In genomic region chr11:103646301-103646700, GRCm38 (mm10) we compare ENCODE assay signal across 33 mouse cellular contexts. TPM values are rescaled to one million over a fixed set of nuclear protein-coding genes. Genes with fewer than 3 reads are reported as not detected.
DNase-seq lines count a peak whose midpoint lies in the region; ATAC-seq and TF ChIP-seq lines count a peak whose summit lies in the region.
"Had no signal": no experiment of that assay in that cellular context is flagged by ENCODE, and none has a peak within 500 bp of the region (broad histone marks: within the 10 kb centered on the region; RNA-seq: fewer than 3 reads in every experiment).

No protein-coding gene starts in this region.

- peaks cover 44% of the 10 kb centered on the region for H3K27me3 ChIP-seq in liver, postnatal 0 days (ENCODE audit: insufficient read depth, low read length)
- peaks cover 83% of the 10 kb centered on the region for H3K27me3 ChIP-seq in CH12.LX (replicated peaks)

- intact Hi-C loops in left cerebral cortex, postnatal 14 days (cut with DNase I), result no loop called here

- no peak for ATAC-seq in liver, postnatal 0 days
- ATAC-seq: CD4-positive, CD25-positive, alpha-beta regulatory T cell, adult 4 months; forebrain, embryonic 16.5 days; hindbrain, postnatal 0 days; Patski had no signal

- no peaks in the 10 kb centered on the region for H3K9me3 ChIP-seq in liver, postnatal 0 days (ENCODE audit: low read length)
- H3K9me3 ChIP-seq in CH12.LX (replicated peaks; ENCODE audit: low read length), result peaks cover 7% of the 10 kb centered on the region
- H3K9me3 ChIP-seq: embryonic facial prominence, embryonic 12.5 days; embryonic facial prominence, embryonic 15.5 days; forebrain, embryonic 12.5 days; hindbrain, embryonic 10.5 days had no signal

- H3K4me3 ChIP-seq in liver, postnatal 0 days (ENCODE audit: low read depth, low read length), result no peak overlapping the region
- no peak overlapping the region for H3K4me3 ChIP-seq in CH12.LX (replicated peaks in 1 of 3; ENCODE audit: low read depth in 2 of 3, low read length in 2 of 3, poor library complexity in 1 of 3)
- H3K4me3 ChIP-seq: embryonic facial prominence, embryonic 12.5 days; embryonic facial prominence, embryonic 15.5 days; forebrain, embryonic 12.5 days; hindbrain, embryonic 10.5 days had no signal

- TF ChIP-seq RAD21 in CH12.LX (IDR thresholded peaks at IDR 0.05; ENCODE audit: low read depth, low read length), result no peak

- dilution Hi-C loops in CH12.LX (cut with MboI; ENCODE audit: extremely low pct_ligation_motif_present, extremely low pct_unique_long_range_greater_than_20kb, low sequenced_read_pairs), result no loop called here

- no peak overlapping the region for H3K9ac ChIP-seq in liver, postnatal 0 days (replicated peaks)
- H3K9ac ChIP-seq in CH12.LX (ENCODE audit: insufficient read depth, low read depth), result no peak overlapping the region
- H3K9ac ChIP-seq: embryonic facial prominence, embryonic 12.5 days; embryonic facial prominence, embryonic 15.5 days; forebrain, embryonic 12.5 days; hindbrain, embryonic 14.5 days had no signal

- no peaks in the 10 kb centered on the region for H3K79me2 ChIP-seq in CH12.LX (replicated peaks; ENCODE audit: control insufficient read depth, extremely low read depth, insufficient read depth, poor library complexity, severe bottlenecking)

- no peak for TF ChIP-seq EP300 in liver, postnatal 0 days (IDR thresholded peaks at IDR 0.05; ENCODE audit: low read depth)
- no peak for TF ChIP-seq EP300 in CH12.LX (IDR thresholded peaks at IDR 0.05; ENCODE audit: low read length)

- peak; percentile 6 for DNase-seq in liver, postnatal 0 days
- no peak for DNase-seq in liver
- no peak for DNase-seq in CH12.LX (ENCODE audit: extremely low read depth)
- peak; percentile 60 for DNase-seq in MN1 (ENCODE audit: low spot score)
- peak; percentile 35 for DNase-seq in mesoderm, embryonic 11.5 days (ENCODE audit: low read depth, low spot score)
- no peak for DNase-seq in left cerebral cortex, postnatal 14 days (ENCODE audit: low spot score in 2 of 2)
- DNase-seq in kidney, postnatal 10 days, result no peak
- DNase-seq: adrenal gland, adult 2 months; adrenal gland, postnatal 14 days; gastrocnemius, postnatal 10 days; gastrocnemius, postnatal 36 days had no signal

- in situ Hi-C loops in CH12.LX (cut with MboI; ENCODE audit: low pct_ligation_motif_present, low pct_unique_long_range_greater_than_20kb, low sequenced_read_pairs), result loop anchor here (10.0 kb wide), 1 partner anchor 108 kb away; no protein-coding TSS in a partner anchor

- TF ChIP-seq CTCF in liver, postnatal 0 days (IDR thresholded peaks at IDR 0.05; ENCODE audit: low read depth), result no peak
- TF ChIP-seq CTCF in CH12.LX (conservative IDR thresholded peaks at IDR 0.05 in 1 of 2, IDR thresholded peaks at IDR 0.05 in 1 of 2; ENCODE audit: low read depth in 2 of 2, low read length in 2 of 2), result no peak

- H3K4me1 ChIP-seq in liver, postnatal 0 days (ENCODE audit: insufficient read depth), result no peaks in the 10 kb centered on the region
- H3K4me1 ChIP-seq in CH12.LX (ENCODE audit: control insufficient read depth in 1 of 2, insufficient read depth in 2 of 2), result peaks cover 6 to 14% of the 10 kb centered on the region in 2 experiments; a peak in 3 of 4 replicates

- WGBS in liver, postnatal 0 days (ENCODE audit: insufficient replicate concordance), result 75% methylated on average over 6 of the region's 6 CpGs

- TF ChIP-seq POLR2A in CH12.LX (IDR thresholded peaks at IDR 0.05; ENCODE audit: low read depth, low read length), result no peak

- no peak overlapping the region for H3K27ac ChIP-seq in liver, postnatal 0 days (ENCODE audit: low read depth)
- H3K27ac ChIP-seq in CH12.LX (ENCODE audit: insufficient read depth, low read depth), result no peak overlapping the region
- H3K27ac ChIP-seq: embryonic facial prominence, embryonic 12.5 days; embryonic facial prominence, embryonic 15.5 days; forebrain, embryonic 12.5 days; hindbrain, embryonic 10.5 days; hindbrain, embryonic 14.5 days; hindbrain, postnatal 0 days had no signal

- H3K4me2 ChIP-seq in liver, postnatal 0 days (ENCODE audit: low read depth, low read length), result no peak overlapping the region
- 0 out of 2 replicates have a peak overlapping the region, but pooled peaks have one; percentile 0 for H3K4me2 ChIP-seq in CH12.LX (ENCODE audit: insufficient read depth, low read depth, poor library complexity, severe bottlenecking)
- H3K4me2 ChIP-seq: embryonic facial prominence, embryonic 12.5 days; embryonic facial prominence, embryonic 15.5 days; forebrain, embryonic 12.5 days; heart, embryonic 11.5 days; hindbrain, embryonic 14.5 days had no signal

- no peaks in the 10 kb centered on the region for H3K36me3 ChIP-seq in liver, postnatal 0 days (replicated peaks; ENCODE audit: insufficient read depth, low read length)
- H3K36me3 ChIP-seq in CH12.LX (replicated peaks in 1 of 2; ENCODE audit: control insufficient read depth in 1 of 2, insufficient read depth in 1 of 2, low read length in 1 of 2), result no peaks in the 10 kb centered on the region
- H3K36me3 ChIP-seq: embryonic facial prominence, embryonic 12.5 days; embryonic facial prominence, embryonic 15.5 days; forebrain, embryonic 12.5 days; hindbrain, embryonic 10.5 days had no signal

TF ChIP-seq in CH12.LX, 34 proteins besides CTCF, POLR2A, EP300 and RAD21:
- 0 out of 2 replicates have a peak, but pooled peaks have one; percentile 11 for TF ChIP-seq BHLHE40 (IDR thresholded peaks at IDR 0.05; ENCODE audit: low read depth, low read length)
- TF ChIP-seq NRF1 (IDR thresholded peaks at IDR 0.05; ENCODE audit: low read depth, low read length), result no peak
- no peak for TF ChIP-seq USF1 (IDR thresholded peaks at IDR 0.05; ENCODE audit: low read depth, low read length)
- TF ChIP-seq MXI1 (IDR thresholded peaks at IDR 0.05; ENCODE audit: low read depth, low read length), result no peak
- TF ChIP-seq MYC (IDR thresholded peaks at IDR 0.05; ENCODE audit: low read depth, low read length), result no peak

RNA-seq across cellular contexts. Expression of gene Rprml, which starts 3.1 kb away (rescaled TPM):
- polyA plus RNA-seq in liver, postnatal 0 days (2015; fragmentation: Nextera tagmentation; extraction: Ambion mirVana), result not detected in 2 replicates
- not detected in 2 replicates for total RNA-seq in CH12.LX (2012; rRNA removed)
- not detected in 2 replicates for total RNA-seq in CH12.LX (2014; rRNA removed)
- not detected in 2 replicates for polyA plus RNA-seq in CH12.LX (2012; ENCODE audit: insufficient read length, low read depth)
- 100 to 1,000 TPM; 114 to 120 TPM for total RNA-seq in left cerebral cortex, postnatal 14 days (2021)
- total RNA-seq: adrenal gland, postnatal 14 days; common myeloid progenitor, adult 5-6 weeks; gastrocnemius, adult 18-20 months; gastrocnemius, postnatal 10 days; gastrocnemius, postnatal 36 days; granulocyte monocyte progenitor cell, adult 5-6 weeks; heart, adult 8-10 months; heart, postnatal 25 days had no signal
- polyA plus RNA-seq: C2C12; CD4-positive, CD25-positive, alpha-beta regulatory T cell, adult 4 months; forebrain, embryonic 12.5 days; heart, embryonic 14.5 days; hindbrain, embryonic 10.5 days; hindbrain, embryonic 14.5 days; intestine, embryonic 14.5 days; Patski had no signal

RNA-seq across cellular contexts. Expression of gene Lyzl6, which starts 7.6 kb away (rescaled TPM):
- not detected in 2 replicates for polyA plus RNA-seq in liver, postnatal 0 days (2015; fragmentation: Nextera tagmentation; extraction: Ambion mirVana)
- total RNA-seq in CH12.LX (2012; rRNA removed), result not detected in 2 replicates
- total RNA-seq in CH12.LX (2014; rRNA removed), result not detected in 2 replicates
- polyA plus RNA-seq in CH12.LX (2012; ENCODE audit: insufficient read length, low read depth), result not detected in 2 replicates
- total RNA-seq in left cerebral cortex, postnatal 14 days (2021), result not detected
- total RNA-seq: adrenal gland, adult 2 months; adrenal gland, postnatal 14 days; adrenal gland, postnatal 4 days; common myeloid progenitor, adult 5-6 weeks; ES-E14; gastrocnemius, adult 18-20 months; gastrocnemius, postnatal 10 days; gastrocnemius, postnatal 36 days; granulocyte monocyte progenitor cell, adult 5-6 weeks; heart, adult 8-10 months; heart, postnatal 25 days; hindbrain, postnatal 0 days had no signal
- polyA plus RNA-seq: adrenal gland, adult 2 months; C2C12; CD4-positive, CD25-positive, alpha-beta regulatory T cell, adult 4 months; cerebellum, adult 2 months; embryonic facial prominence, embryonic 12.5 days; embryonic facial prominence, embryonic 15.5 days; forebrain, embryonic 12.5 days; forebrain, embryonic 16.5 days; heart, embryonic 11.5 days; heart, embryonic 14.5 days; heart, postnatal 0 days; hindbrain, embryonic 10.5 days; hindbrain, embryonic 14.5 days; hindbrain, postnatal 0 days; intestine, embryonic 14.5 days; Patski had no signal

RNA-seq across cellular contexts. Expression of gene Gm884, which starts 25.4 kb away (rescaled TPM):
- not detected in 2 replicates for polyA plus RNA-seq in liver, postnatal 0 days (2015; fragmentation: Nextera tagmentation; extraction: Ambion mirVana)
- not detected in 2 replicates for total RNA-seq in CH12.LX (2012; rRNA removed)
- not detected in 2 replicates for total RNA-seq in CH12.LX (2014; rRNA removed)
- polyA plus RNA-seq in CH12.LX (2012; ENCODE audit: insufficient read length, low read depth), result not detected in 2 replicates
- under 1 TPM in 1 of 2 experiments, not detected in 1; 0.04 TPM for total RNA-seq in left cerebral cortex, postnatal 14 days (2021)
- total RNA-seq: adrenal gland, adult 2 months; adrenal gland, postnatal 14 days; adrenal gland, postnatal 4 days; common myeloid progenitor, adult 5-6 weeks; gastrocnemius, adult 18-20 months; gastrocnemius, postnatal 10 days; gastrocnemius, postnatal 36 days; granulocyte monocyte progenitor cell, adult 5-6 weeks; heart, adult 8-10 months; heart, postnatal 25 days; hindbrain, postnatal 0 days had no signal
- polyA plus RNA-seq: adrenal gland, adult 2 months; C2C12; CD4-positive, CD25-positive, alpha-beta regulatory T cell, adult 4 months; cerebellum, adult 2 months; embryonic facial prominence, embryonic 12.5 days; embryonic facial prominence, embryonic 15.5 days; forebrain, embryonic 12.5 days; forebrain, embryonic 16.5 days; heart, embryonic 11.5 days; heart, embryonic 14.5 days; heart, postnatal 0 days; hindbrain, embryonic 10.5 days; hindbrain, embryonic 14.5 days; intestine, embryonic 14.5 days; Patski had no signal

RNA-seq across cellular contexts. Expression of gene Gosr2, which starts 51.4 kb away (rescaled TPM):
- 39.3 and 43.1 TPM in 2 replicates for polyA plus RNA-seq in liver, postnatal 0 days (2015; fragmentation: Nextera tagmentation; extraction: Ambion mirVana)
- total RNA-seq in CH12.LX (2012; rRNA removed) (93.7 and 109 TPM in 2 replicates), CH12.LX (2014; rRNA removed) (106 and 108 TPM in 2 replicates)
- polyA plus RNA-seq in CH12.LX (2012; ENCODE audit: insufficient read length, low read depth), result 107 and 109 TPM in 2 replicates
- 10 to 100 TPM; 70.9 to 77.0 TPM for total RNA-seq in left cerebral cortex, postnatal 14 days (2021)

Comparison
In these comparisons a context has a peak if more than half of its experiments do, and no peak if none do; other contexts are left out.
1. DNase-seq: peak in liver, postnatal 0 days (single experiment), MN1 (single experiment) and mesoderm, embryonic 11.5 days (single experiment); none in liver (single experiment), CH12.LX (single experiment), left cerebral cortex, postnatal 14 days (0 of 2) and kidney, postnatal 10 days (single experiment).
2. RNA of gene Rprml, which starts 3.1 kb away (total RNA-seq): 114 to 120 TPM in left cerebral cortex, postnatal 14 days; not detected in CH12.LX; every median in the first group is over 100 times any median in the second.